Mouse (Mus musculus) limb, embryonic 11.5 days (tissue): ENCODE results near the gene Cadps. TPM values are rescaled to one million over a fixed set of nuclear protein-coding genes. Genes with fewer than 3 reads are reported as not detected.
"Not testable (repeated sequence)": the region's sequence is repeated elsewhere in the genome, so short reads cannot be mapped to it uniquely, and the experiment has no call there.

Experiments used
- ATAC-seq: fragments of 200-750 bp; cut with Nextera tagmentation; 2 replicates; pipeline ENCODE4 v1.8.0; 2017; ENCODE audit warnings: low read depth; ENCODE audit not compliant: insufficient number of reproducible peaks, low FRiP score, low TSS enrichment
- DNase-seq: peaks from one replicate; pipeline ENCODE4 v3.0.0-alpha.2; 2015; ENCODE audit warnings: low spot score
- H3K27ac ChIP-seq: fragments of 300-500 bp; sonication (generic); replicated peaks from 2 replicates; pipeline ENCODE4 v1.5.1; 2014; ENCODE audit warnings: low read depth, mild to moderate bottlenecking, low read length
- H3K27me3 ChIP-seq: fragments of 300-500 bp; sonication (generic); 2 replicates; pipeline ENCODE4 v1.6.1; 2014; ENCODE audit warnings: mild to moderate bottlenecking, low read length, mixed read lengths; ENCODE audit not compliant: control insufficient read depth, insufficient read depth
- H3K36me3 ChIP-seq: fragments of 300-500 bp; sonication (generic); 2 replicates; pipeline ENCODE4 v1.6.1; 2014; ENCODE audit warnings: mild to moderate bottlenecking, low read length, moderate library complexity, mixed read lengths; ENCODE audit not compliant: control insufficient read depth, insufficient read depth
- H3K4me1 ChIP-seq: fragments of 300-500 bp; sonication (generic); 2 replicates; pipeline ENCODE4 v1.6.1; 2014; ENCODE audit warnings: low read length, mixed read lengths; ENCODE audit not compliant: control insufficient read depth, insufficient read depth
- H3K4me2 ChIP-seq: fragments of 300-500 bp; sonication (generic); 2 replicates; pipeline ENCODE4 v1.6.1; 2014; ENCODE audit warnings: low read depth, mild to moderate bottlenecking, moderate library complexity; ENCODE audit not compliant: severe bottlenecking
- H3K4me3 ChIP-seq: fragments of 300-500 bp; sonication (generic); 2 replicates; pipeline ENCODE4 v1.5.1; 2014; ENCODE audit warnings: low read depth, low read length
- H3K9ac ChIP-seq: fragments of 300-500 bp; sonication (generic); 2 replicates; pipeline ENCODE4 v1.6.1; 2014; ENCODE audit warnings: mild to moderate bottlenecking, low read length
- H3K9me3 ChIP-seq: fragments of 300-500 bp; sonication (generic); 2 replicates; pipeline ENCODE4 v1.6.1; 2016; ENCODE audit warnings: low read length; ENCODE audit not compliant: control insufficient read depth
- WGBS: fragments of 180-500 bp; shearing (Covaris S2); extraction: QIAGEN DNeasy Blood & Tissue Kit; methylation state at CpG from one replicate; pipeline ENCODE4 v1.1.7; 2014; 5-methylcytosine and 5-hydroxymethylcytosine counted together
- polyA plus RNA-seq: library from polyadenylated mRNA; unstranded; fragments of >200 nt; fragmentation: Nextera tagmentation; extraction: Ambion mirVana; gene quantifications from 2 replicates; pipeline ENCODE4 v1.2.1, GENCODE M21; 2014

Cadps gene
- polyA plus RNA-seq, 1 experiment from 2014 or later: 0.36 TPM

DNA sequence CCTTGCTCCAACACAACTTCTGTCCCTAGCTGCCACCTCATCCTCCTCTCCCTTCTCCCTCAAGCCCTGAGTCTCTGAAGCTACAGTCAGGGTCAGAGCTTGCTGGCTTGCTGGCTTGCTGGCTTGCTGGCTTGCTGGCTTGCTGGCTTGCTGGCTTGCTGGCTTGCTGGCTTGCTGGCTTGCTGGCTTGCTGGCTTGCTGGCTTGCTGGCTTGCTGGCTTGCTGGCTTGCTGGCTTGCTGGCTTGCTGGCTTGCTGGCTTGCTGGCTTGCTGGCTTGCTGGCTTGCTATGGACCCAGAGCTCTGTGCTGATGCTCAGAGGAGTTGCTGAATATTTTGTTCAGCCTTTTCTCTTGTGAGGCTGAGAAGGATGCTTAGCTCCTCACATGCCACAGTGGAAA lies 261.1 kb downstream of the Cadps start:
- not testable (repeated sequence) for H3K4me2 ChIP-seq, H3K9me3 ChIP-seq, H3K27ac ChIP-seq, H3K36me3 ChIP-seq, H3K4me3 ChIP-seq, H3K4me1 ChIP-seq, H3K9ac ChIP-seq, ATAC-seq, DNase-seq, H3K27me3 ChIP-seq

DNA sequence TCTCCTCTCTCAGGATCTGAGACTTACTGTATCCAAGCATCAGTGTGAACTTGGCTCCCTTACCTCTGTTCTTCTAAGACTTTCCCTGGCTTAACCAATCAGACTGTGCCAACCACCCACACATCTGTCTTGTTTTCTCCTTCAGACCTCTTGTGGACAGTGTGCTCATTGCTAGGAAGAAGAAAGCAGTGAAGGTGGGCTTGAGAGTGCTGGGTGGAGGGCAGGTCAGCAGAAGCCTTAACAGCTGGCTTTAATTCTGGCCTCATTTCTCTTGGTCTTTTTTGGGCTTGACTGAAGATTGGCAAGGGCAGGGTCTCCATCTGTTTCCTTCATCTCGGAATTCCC lies 262.7 kb downstream of the Cadps start:
- H3K27me3 ChIP-seq: no peaks in the 10 kb centered on the region
- whole genome bisulfite sequencing: 23% methylated on average over 1 of the region's 1 CpGs
- no peak overlapping the region for H3K4me2 ChIP-seq
- no peak overlapping the region for H3K4me3 ChIP-seq
- no peaks in the 10 kb centered on the region for H3K9me3 ChIP-seq
- ATAC-seq (peak; percentile 68; the same call in 1 of the 2 replicates), DNase-seq (no peak)
- no peaks in the 10 kb centered on the region for H3K36me3 ChIP-seq
- no peaks in the 10 kb centered on the region for H3K4me1 ChIP-seq
- H3K9ac ChIP-seq: no peak overlapping the region
- H3K27ac ChIP-seq: no peak overlapping the region

DNA sequence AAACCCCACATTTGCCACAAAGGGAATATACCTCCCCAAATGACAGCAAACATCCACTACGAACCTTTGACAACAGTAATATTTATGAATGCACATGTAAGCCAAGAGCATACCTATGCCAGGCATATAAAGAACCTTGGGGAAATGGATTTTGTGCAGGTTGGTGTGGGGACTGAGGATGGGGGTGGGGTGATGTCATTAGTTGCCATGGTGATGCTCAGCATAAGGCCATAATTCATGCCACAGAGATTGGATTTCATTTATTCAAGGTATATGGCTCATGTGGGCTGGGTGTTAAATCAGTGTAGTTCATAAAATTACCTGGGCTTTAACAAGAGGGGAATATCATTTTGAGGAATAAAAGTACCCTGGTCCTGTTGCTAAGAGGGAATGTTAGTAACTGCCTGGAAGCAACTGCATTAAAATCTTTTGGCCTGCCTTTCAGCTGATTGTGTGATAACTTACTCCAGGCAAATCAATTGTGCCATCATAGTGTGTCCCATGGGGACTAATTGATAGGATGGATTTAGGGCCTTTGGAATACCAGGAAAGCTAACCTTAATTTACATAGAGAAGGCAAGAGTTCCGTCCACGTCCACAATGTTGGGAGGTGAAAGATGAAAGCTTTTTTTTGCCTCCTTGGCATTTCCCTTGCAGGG lies 263.2 kb downstream of the Cadps start:
- no peak overlapping the region for H3K9ac ChIP-seq
- no peaks in the 10 kb centered on the region for H3K4me1 ChIP-seq
- H3K27ac ChIP-seq: no peak overlapping the region
- H3K36me3 ChIP-seq: no peaks in the 10 kb centered on the region
- WGBS: 73% methylated on average over 3 of the region's 3 CpGs
- H3K4me3 ChIP-seq: no peak overlapping the region
- no peak for DNase-seq
- no peaks in the 10 kb centered on the region for H3K27me3 ChIP-seq
- no peaks in the 10 kb centered on the region for H3K9me3 ChIP-seq
- H3K4me2 ChIP-seq: no peak overlapping the region
- ATAC-seq: no peak

DNA sequence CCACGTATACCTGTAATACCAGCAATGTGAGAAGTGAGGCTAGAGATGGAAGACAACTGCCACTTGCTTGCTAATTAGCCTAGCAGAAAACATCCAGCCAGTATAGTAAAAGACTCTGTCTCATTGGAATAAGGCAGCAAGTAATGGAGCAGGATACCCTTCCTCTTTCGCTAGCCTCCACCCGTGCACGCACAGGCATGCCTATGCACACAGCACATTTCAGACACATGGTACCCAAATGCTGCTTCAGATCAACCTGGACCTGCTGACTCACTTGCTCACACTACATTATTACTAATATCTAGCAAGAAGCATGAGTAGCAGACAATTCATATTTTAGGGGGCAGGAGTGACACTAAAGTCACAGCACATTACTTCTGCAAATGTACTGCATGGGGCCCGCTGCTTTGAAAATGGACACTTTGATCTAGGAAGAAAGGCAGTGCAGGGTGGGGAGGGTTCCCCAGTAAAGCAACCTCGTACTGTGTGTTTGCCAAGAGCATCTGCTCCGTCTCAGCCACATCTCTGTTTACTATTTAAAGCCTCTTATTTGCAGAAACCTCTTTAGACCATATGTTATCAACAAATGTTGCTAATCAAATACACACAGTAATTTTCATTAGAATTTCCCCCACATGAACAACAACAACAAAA lies 263.8 kb downstream of the Cadps start:
- H3K4me3 ChIP-seq: no peak overlapping the region
- no peak overlapping the region for H3K9ac ChIP-seq
- H3K4me1 ChIP-seq: no peaks in the 10 kb centered on the region
- no peaks in the 10 kb centered on the region for H3K9me3 ChIP-seq
- H3K36me3 ChIP-seq: no peaks in the 10 kb centered on the region
- H3K27me3 ChIP-seq: no peaks in the 10 kb centered on the region
- H3K4me2 ChIP-seq: no peak overlapping the region
- no peak overlapping the region for H3K27ac ChIP-seq
- ATAC-seq (no peak), DNase-seq (no peak)
- WGBS: 65% methylated on average over 7 of the region's 7 CpGs

DNA sequence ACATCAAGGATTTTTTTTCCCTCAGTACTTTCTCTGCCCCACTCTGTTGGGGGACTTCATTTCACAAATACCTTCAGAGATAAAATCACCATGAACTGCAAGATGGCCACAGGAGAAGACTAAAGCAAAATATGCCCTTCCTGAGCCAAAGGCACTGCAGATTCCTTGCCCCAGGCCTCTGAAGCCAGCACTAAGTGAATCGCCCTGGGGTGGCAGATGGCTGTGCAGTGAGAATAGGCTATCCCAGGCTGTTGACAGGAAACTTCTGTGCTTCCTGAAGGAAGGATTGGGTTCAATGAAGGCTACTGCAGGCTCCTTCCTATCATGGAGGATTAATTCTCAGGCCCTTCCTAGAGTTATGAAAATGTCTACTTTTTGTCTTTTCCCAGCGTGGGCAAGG lies 268.4 kb downstream of the Cadps start:
- no peak overlapping the region for H3K9ac ChIP-seq
- no peaks in the 10 kb centered on the region for H3K36me3 ChIP-seq
- ATAC-seq: no peak
- no peaks in the 10 kb centered on the region for H3K27me3 ChIP-seq
- WGBS: 86% methylated on average over 2 of the region's 2 CpGs
- no peaks in the 10 kb centered on the region for H3K4me1 ChIP-seq
- no peak overlapping the region for H3K4me2 ChIP-seq
- no peak overlapping the region for H3K4me3 ChIP-seq
- no peak overlapping the region for H3K27ac ChIP-seq
- no peak for DNase-seq
- H3K9me3 ChIP-seq: no peaks in the 10 kb centered on the region

DNA sequence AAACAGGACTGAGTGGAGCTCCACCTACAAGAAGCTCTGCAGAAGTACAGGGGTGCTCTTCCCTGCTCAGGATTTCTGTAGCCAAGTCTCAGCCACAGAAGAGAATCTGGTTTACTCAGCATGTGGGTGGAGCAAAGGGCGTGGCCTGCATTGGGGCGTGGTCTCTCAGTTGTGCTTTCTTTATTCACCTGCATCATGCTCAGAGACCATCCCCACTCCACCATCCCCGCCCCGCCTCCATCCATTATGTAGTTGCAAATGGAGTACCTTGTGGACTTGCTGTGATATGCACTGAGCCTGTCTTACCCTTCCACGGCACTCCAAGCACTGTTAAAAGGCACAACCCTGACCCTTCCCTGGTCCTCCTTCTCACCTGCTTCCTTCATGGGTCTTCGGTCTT lies 271.5 kb downstream of the Cadps start:
- H3K36me3 ChIP-seq: no peaks in the 10 kb centered on the region
- H3K4me3 ChIP-seq: no peak overlapping the region
- DNase-seq (no peak), ATAC-seq (no peak)
- H3K4me1 ChIP-seq: no peaks in the 10 kb centered on the region
- H3K9me3 ChIP-seq: no peaks in the 10 kb centered on the region
- H3K27ac ChIP-seq: no peak overlapping the region
- no peak overlapping the region for H3K4me2 ChIP-seq
- no peak overlapping the region for H3K9ac ChIP-seq
- no peaks in the 10 kb centered on the region for H3K27me3 ChIP-seq
- 41% methylated on average over 6 of the region's 6 CpGs for WGBS

DNA sequence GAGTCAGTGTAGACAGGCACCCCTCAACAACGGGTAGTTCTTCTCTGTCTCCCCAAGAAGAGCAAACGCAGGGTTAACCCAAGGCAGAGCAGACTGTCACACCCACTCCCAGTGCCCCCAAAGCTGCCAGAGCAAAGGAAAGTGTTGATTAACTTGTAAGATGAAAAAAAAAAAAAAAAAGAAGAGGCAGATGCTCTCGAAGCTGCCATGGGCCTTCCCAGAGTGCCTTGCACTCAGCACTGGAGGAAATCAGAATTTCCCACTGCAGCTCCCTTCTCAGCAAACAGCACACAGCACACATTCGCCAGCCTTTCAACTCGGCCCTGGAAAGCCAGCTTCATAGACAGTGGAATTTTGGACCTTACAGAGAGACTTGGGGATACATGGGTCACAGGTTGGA lies 271.9 kb downstream of the Cadps start:
- no peak for DNase-seq
- Histone ChIP-seq H3K4me3 (no peak overlapping the region), H3K27ac (no peak overlapping the region), H3K4me2 (no peak overlapping the region), H3K4me1 (no peaks in the 10 kb centered on the region), H3K27me3 (no peaks in the 10 kb centered on the region), H3K36me3 (no peaks in the 10 kb centered on the region), H3K9me3 (no peaks in the 10 kb centered on the region), H3K9ac (no peak overlapping the region)
- ATAC-seq: no peak
- 56% methylated on average over 5 of the region's 5 CpGs for WGBS

DNA sequence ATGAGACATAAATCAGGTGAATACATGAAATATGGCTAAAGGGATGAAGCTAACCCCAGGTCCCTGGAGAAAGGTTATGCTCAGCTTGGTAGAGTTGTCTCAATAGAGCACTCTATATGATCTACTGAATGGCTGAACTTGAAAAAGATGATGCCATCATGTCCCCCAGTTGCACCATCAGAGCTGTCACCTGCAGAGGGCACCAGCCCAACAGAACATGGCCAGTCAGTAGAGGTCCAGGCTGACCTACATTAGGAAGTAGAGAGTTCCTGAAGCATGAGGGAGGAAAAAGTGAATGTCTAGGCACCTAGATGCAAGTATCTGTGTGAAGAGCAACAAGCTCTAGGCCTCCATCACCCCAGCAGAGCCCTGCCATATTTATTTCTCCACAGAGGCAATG lies 273.6 kb downstream of the Cadps start:
- ATAC-seq (no peak), DNase-seq (no peak)
- H3K27me3 ChIP-seq: no peaks in the 10 kb centered on the region
- H3K4me3 ChIP-seq: no peak overlapping the region
- H3K36me3 ChIP-seq: no peaks in the 10 kb centered on the region
- no peak overlapping the region for H3K27ac ChIP-seq
- no peaks in the 10 kb centered on the region for H3K9me3 ChIP-seq
- no peak overlapping the region for H3K4me2 ChIP-seq
- H3K9ac ChIP-seq: no peak overlapping the region
- H3K4me1 ChIP-seq: no peaks in the 10 kb centered on the region

DNA sequence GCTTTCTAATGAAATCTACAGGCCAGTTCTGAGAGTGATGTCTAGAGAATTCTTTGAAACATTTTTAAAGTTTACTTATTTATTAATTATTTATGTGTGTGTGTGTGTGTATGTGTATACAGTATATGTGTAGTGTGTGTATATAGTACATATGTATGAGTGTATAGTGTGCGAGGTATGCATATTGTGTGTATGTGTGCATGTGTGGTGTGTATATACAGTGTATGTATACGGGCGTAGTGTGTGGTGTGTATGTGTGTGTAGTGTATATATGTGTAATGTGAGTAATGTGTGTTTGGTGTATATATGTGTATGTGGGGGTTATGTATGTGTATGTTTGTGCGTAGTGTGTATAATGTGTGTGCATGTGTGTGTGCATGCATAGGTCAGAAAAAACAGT lies 275.4 kb downstream of the Cadps start:
- H3K36me3 ChIP-seq: no peaks in the 10 kb centered on the region
- no peaks in the 10 kb centered on the region for H3K4me1 ChIP-seq
- H3K4me3 ChIP-seq: no peak overlapping the region
- H3K27me3 ChIP-seq: no peaks in the 10 kb centered on the region
- no peaks in the 10 kb centered on the region for H3K9me3 ChIP-seq
- H3K4me2 ChIP-seq: no peak overlapping the region
- ATAC-seq: no peak
- no peak overlapping the region for H3K27ac ChIP-seq
- no peak for DNase-seq
- 93% methylated on average over 4 of the region's 4 CpGs for WGBS
- no peak overlapping the region for H3K9ac ChIP-seq
